Mouse (Mus musculus) cerebral cortex, adult 2 months (tissue): ENCODE results near the gene Rps27.

Experiments
- WGBS: fragments of 180-500 bp; shearing (Covaris S2); methylation state at CpG from one replicate; pipeline ENCODE4 v1.1.7; 2018; 5-methylcytosine and 5-hydroxymethylcytosine counted together

The Rps27 gene

GRCm38 (mm10) chr3:90183581-90183980 lies 29.9 kb downstream of the Rps27 start:
- WGBS, result 60% methylated on average over 3 of the region's 3 CpGs

- WGBS, result 82% methylated on average over 3 of the region's 3 CpGs
Measured at GRCm38 (mm10) chr3:90179566-90179965, 33.9 kb downstream of the Rps27 start.
